Mouse (Mus musculus): ENCODE results near the gene Naa35. TPM values are rescaled to one million over a fixed set of nuclear protein-coding genes. Genes with fewer than 3 reads are reported as not detected.
A peak's percentile ranks its signal among the peaks of the same experiment; 100 is the strongest.
"Not testable (repeated sequence)": the region's sequence is repeated elsewhere in the genome, so short reads cannot be mapped to it uniquely, and the experiment has no call there.

Naa35 gene
- polyA plus RNA-seq, 1 experiment = 0.51 TPM

GRCm38 (mm10) chr13:59564923-59565322, 20.1 kb upstream of the Naa35 start:
- Histone ChIP-seq H3K27me3 (ENCODE audit: control insufficient read depth) (peaks cover 11% of the 10 kb centered on the region), H3K4me1 (ENCODE audit: control insufficient read depth) (peaks cover 6% of the 10 kb centered on the region), H3K36me3 (ENCODE audit: control insufficient read depth) (no peaks in the 10 kb centered on the region), H3K4me3 (replicated peaks) (no peak overlapping the region), H3K9me3 (ENCODE audit: control insufficient read depth, low read length) (no peaks in the 10 kb centered on the region)
- TF ChIP-seq GATA1 (IDR thresholded peaks at IDR 0.05; ENCODE audit: low read length) (no peak), TAL1 (IDR thresholded peaks at IDR 0.05; ENCODE audit: low read length) (no peak)

GRCm38 (mm10) chr13:59565945-59566520, 19.0 kb upstream of the Naa35 start:
- H3K27me3 ChIP-seq (ENCODE audit: control insufficient read depth) = peaks cover 11% of the 10 kb centered on the region
- H3K9me3 ChIP-seq (ENCODE audit: control insufficient read depth, low read length) = no peaks in the 10 kb centered on the region
- peaks cover 5% of the 10 kb centered on the region for H3K4me1 ChIP-seq (ENCODE audit: control insufficient read depth)
- TF ChIP-seq TAL1 (IDR thresholded peaks at IDR 0.05; ENCODE audit: low read length) (no peak), GATA1 (IDR thresholded peaks at IDR 0.05; ENCODE audit: low read length) (no peak)
- H3K4me3 ChIP-seq (replicated peaks) = no peak overlapping the region
- H3K36me3 ChIP-seq (ENCODE audit: control insufficient read depth) = no peaks in the 10 kb centered on the region

GRCm38 (mm10) chr13:59571107-59571506, 14.0 kb upstream of the Naa35 start:
- TF ChIP-seq TAL1 (IDR thresholded peaks at IDR 0.05; ENCODE audit: low read length) = no peak
- TF ChIP-seq GATA1 (IDR thresholded peaks at IDR 0.05; ENCODE audit: low read length) = no peak
- peaks cover 3% of the 10 kb centered on the region for H3K27me3 ChIP-seq (ENCODE audit: control insufficient read depth)
- no peaks in the 10 kb centered on the region for H3K9me3 ChIP-seq (ENCODE audit: control insufficient read depth, low read length)

DNA sequence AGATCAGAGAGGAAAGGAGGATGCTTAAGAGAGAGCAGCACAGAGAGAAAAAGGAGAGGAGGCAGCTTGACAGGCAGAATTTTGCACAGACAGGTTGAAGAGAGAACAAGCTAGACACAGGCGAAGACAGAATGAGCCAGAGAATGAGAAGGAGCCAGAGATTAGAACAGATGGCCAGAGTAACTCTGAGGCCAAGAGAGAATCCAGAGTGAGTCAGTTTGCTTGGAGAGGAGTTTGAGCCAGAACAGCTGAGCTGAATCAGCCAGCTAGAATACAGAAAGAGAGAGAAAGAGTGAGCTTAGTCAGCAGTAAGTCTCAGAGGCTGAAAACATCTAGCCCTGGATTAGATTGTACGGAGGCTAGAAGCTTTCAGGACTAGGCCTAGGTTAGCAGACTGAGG, 12.5 kb upstream of the Naa35 start:
- Histone ChIP-seq H3K4me1 (ENCODE audit: control insufficient read depth) (peaks cover 2% of the 10 kb centered on the region), H3K27me3 (ENCODE audit: control insufficient read depth) (no peaks in the 10 kb centered on the region; the same call in 1 of the 2 replicates)

More at GRCm38 (mm10) chr13:59571107-59571506, 14.0 kb upstream of the Naa35 start:
- H3K4me3 ChIP-seq (replicated peaks) = no peak overlapping the region
- peaks cover 2% of the 10 kb centered on the region for H3K4me1 ChIP-seq (ENCODE audit: control insufficient read depth)
- H3K36me3 ChIP-seq (ENCODE audit: control insufficient read depth) = no peaks in the 10 kb centered on the region

DNA sequence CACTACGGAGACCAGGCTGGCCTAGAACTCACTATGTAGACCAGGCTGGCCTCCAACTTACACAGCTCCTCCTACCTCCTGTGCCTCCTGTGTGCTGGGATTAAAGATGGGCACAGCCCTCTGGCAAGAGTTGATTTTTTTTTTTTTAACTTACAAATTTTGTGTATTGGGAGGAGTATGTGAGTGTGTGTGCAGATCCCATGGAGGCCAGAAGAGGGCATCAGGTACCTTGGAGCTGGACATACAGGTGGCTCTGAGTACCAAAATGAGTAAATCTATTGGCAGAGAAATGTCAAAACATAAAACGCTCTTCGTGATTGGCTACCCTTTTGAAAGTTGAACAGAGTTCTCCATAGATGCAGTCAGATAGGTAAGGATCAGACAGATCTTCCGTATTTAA, 4.1 kb upstream of the Naa35 start:
- H3K9me3 ChIP-seq (ENCODE audit: control insufficient read depth, low read length) = no peaks in the 10 kb centered on the region

More for the DNA sequence above, 12.5 kb upstream of the Naa35 start:
- no peak overlapping the region for H3K4me3 ChIP-seq (replicated peaks)
- no peaks in the 10 kb centered on the region for H3K36me3 ChIP-seq (ENCODE audit: control insufficient read depth)
- no peaks in the 10 kb centered on the region for H3K9me3 ChIP-seq (ENCODE audit: control insufficient read depth, low read length)
- TF ChIP-seq TAL1 (IDR thresholded peaks at IDR 0.05; ENCODE audit: low read length) = no peak
- TF ChIP-seq GATA1 (IDR thresholded peaks at IDR 0.05; ENCODE audit: low read length) = no peak

DNA sequence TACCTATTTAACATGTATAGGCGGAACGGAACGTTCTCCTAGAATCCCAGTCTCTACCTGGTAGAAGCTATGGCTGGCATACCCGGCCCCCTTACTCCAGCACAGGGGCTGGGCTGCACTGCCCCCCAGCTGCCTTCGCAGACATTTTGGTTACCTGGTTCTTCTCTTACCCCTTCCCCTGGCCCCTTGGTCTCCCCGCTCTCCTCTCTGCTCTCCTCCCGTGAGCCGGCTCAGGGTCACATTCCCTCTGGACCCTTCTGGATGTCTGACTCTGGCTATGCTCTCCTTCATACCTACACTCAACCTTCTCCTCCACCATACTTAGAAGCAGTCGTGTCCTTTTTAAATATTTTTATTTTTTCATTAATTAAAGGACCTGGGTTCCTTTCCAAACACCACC, 578 bp upstream of the Naa35 start:
- Histone ChIP-seq H3K27me3 (ENCODE audit: control insufficient read depth) (no peaks in the 10 kb centered on the region), H3K4me1 (ENCODE audit: control insufficient read depth) (peaks cover 42% of the 10 kb centered on the region), H3K9me3 (ENCODE audit: control insufficient read depth, low read length) (no peaks in the 10 kb centered on the region), H3K36me3 (ENCODE audit: control insufficient read depth) (peaks cover 22% of the 10 kb centered on the region), H3K4me3 (replicated peaks) (peak overlapping the region; percentile 93)
- no peak for TF ChIP-seq GATA1 (IDR thresholded peaks at IDR 0.05; ENCODE audit: low read length)
- TF ChIP-seq TAL1 (IDR thresholded peaks at IDR 0.05; ENCODE audit: low read length) = no peak

More for the DNA sequence above, 4.1 kb upstream of the Naa35 start:
- Histone ChIP-seq H3K27me3 (ENCODE audit: control insufficient read depth) (no peaks in the 10 kb centered on the region), H3K4me1 (ENCODE audit: control insufficient read depth) (peaks cover 14% of the 10 kb centered on the region), H3K4me3 (replicated peaks) (no peak overlapping the region), H3K36me3 (ENCODE audit: control insufficient read depth) (no peaks in the 10 kb centered on the region)
- TF ChIP-seq TAL1 (IDR thresholded peaks at IDR 0.05; ENCODE audit: low read length) = no peak
- TF ChIP-seq GATA1 (IDR thresholded peaks at IDR 0.05; ENCODE audit: low read length) = no peak

- no peak for TF ChIP-seq TAL1 (IDR thresholded peaks at IDR 0.05; ENCODE audit: low read length)
- no peak for TF ChIP-seq GATA1 (IDR thresholded peaks at IDR 0.05; ENCODE audit: low read length)
- H3K4me3 ChIP-seq (replicated peaks) = peak overlapping the region; percentile 93
- H3K4me1 ChIP-seq (ENCODE audit: control insufficient read depth) = peaks cover 42% of the 10 kb centered on the region
- H3K36me3 ChIP-seq (ENCODE audit: control insufficient read depth) = peaks cover 33% of the 10 kb centered on the region
- H3K27me3 ChIP-seq (ENCODE audit: control insufficient read depth) = no peaks in the 10 kb centered on the region
- H3K9me3 ChIP-seq (ENCODE audit: control insufficient read depth, low read length) = no peaks in the 10 kb centered on the region
Observed at GRCm38 (mm10) chr13:59585648-59586005, 568 bp downstream of the Naa35 start.

DNA sequence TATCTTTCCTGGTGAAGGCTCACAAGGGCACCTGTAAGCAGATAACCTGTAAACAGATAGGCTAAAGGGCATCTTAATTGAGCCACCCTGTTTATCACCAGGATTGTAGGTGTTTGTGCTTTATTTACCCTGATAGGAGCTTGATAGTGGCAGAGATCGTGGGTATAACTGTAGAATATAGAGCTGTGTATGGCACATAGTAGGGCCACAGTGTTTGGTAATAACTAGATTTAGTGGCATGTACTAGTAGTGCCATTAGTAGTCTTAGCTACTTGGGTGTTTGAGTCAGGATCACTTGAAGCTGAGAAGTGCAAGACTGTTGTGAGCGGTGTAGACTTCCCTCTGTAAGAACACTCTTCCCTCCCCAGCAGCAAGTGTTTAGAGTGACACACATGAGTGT, 2.1 kb downstream of the Naa35 start:
- TF ChIP-seq GATA1 (IDR thresholded peaks at IDR 0.05; ENCODE audit: low read length) = no peak
- TF ChIP-seq TAL1 (IDR thresholded peaks at IDR 0.05; ENCODE audit: low read length) = no peak
- peaks cover 52% of the 10 kb centered on the region for H3K4me1 ChIP-seq (ENCODE audit: control insufficient read depth)

DNA sequence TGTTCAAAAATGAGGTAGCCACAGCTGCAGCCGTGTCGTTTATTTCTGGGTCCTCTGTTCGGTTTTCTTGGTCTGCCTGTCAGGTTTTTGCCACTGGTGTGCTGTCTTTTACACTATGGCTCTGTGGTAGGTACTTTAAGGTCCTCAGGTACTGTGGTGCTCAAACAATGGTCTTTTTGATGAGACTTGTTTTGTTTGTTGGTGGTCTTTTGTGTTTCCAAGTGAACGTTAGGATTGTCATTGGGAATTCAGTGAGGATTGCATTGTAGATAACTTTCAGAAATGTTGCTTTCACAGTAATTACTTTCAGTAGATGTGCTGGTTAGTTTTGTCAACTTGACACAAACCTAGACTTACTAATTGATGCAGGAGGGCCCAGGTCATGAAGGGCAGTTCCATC, 4.6 kb downstream of the Naa35 start:
- peaks cover 61% of the 10 kb centered on the region for H3K36me3 ChIP-seq (ENCODE audit: control insufficient read depth)
- no peaks in the 10 kb centered on the region for H3K9me3 ChIP-seq (ENCODE audit: control insufficient read depth, low read length)
- H3K4me1 ChIP-seq (ENCODE audit: control insufficient read depth) = peaks cover 55% of the 10 kb centered on the region
- TF ChIP-seq TAL1 (IDR thresholded peaks at IDR 0.05; ENCODE audit: low read length) = no peak
- no peaks in the 10 kb centered on the region for H3K27me3 ChIP-seq (ENCODE audit: control insufficient read depth)
- no peak overlapping the region for H3K4me3 ChIP-seq (replicated peaks)

More for the DNA sequence above, 2.1 kb downstream of the Naa35 start:
- Histone ChIP-seq H3K9me3 (ENCODE audit: control insufficient read depth, low read length) (no peaks in the 10 kb centered on the region), H3K36me3 (ENCODE audit: control insufficient read depth) (peaks cover 48% of the 10 kb centered on the region), H3K4me3 (replicated peaks) (no peak overlapping the region), H3K27me3 (ENCODE audit: control insufficient read depth) (no peaks in the 10 kb centered on the region)

GRCm38 (mm10) chr13:59590691-59591090, 5.6 kb downstream of the Naa35 start:
- Histone ChIP-seq H3K36me3 (ENCODE audit: control insufficient read depth) (peaks cover 64% of the 10 kb centered on the region), H3K4me1 (ENCODE audit: control insufficient read depth) (peaks cover 53% of the 10 kb centered on the region), H3K4me3 (replicated peaks) (no peak overlapping the region), H3K27me3 (ENCODE audit: control insufficient read depth) (no peaks in the 10 kb centered on the region), H3K9me3 (ENCODE audit: control insufficient read depth, low read length) (no peaks in the 10 kb centered on the region)
- TF ChIP-seq TAL1 (IDR thresholded peaks at IDR 0.05; ENCODE audit: low read length) (no peak), GATA1 (IDR thresholded peaks at IDR 0.05; ENCODE audit: low read length) (no peak)

DNA sequence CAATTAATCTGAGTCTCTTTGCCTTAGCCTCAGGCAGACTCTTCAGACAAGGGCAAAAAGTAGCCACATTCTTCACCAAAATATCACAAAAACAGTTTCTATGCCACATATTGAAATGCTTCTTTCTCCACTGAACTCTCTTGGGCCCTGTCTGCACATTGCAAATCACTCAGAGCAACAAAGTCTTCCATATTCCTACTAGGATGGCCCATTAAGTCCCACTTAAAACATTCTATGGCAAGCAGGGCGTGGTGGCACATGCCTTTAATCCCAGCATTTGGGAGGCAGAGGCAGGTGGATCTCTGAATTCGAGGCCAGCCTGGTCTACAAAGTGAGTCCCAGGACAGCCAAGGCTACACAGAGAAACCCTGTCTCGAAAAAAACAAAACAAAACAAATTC, 7.0 kb downstream of the Naa35 start:
- H3K36me3 ChIP-seq (ENCODE audit: control insufficient read depth) = peaks cover 67% of the 10 kb centered on the region
- not testable (repeated sequence) for H3K4me3 ChIP-seq (replicated peaks)

More for the DNA sequence above, 7.0 kb downstream of the Naa35 start:
- peaks cover 40% of the 10 kb centered on the region for H3K4me1 ChIP-seq (ENCODE audit: control insufficient read depth)
- H3K9me3 ChIP-seq (ENCODE audit: control insufficient read depth, low read length); H3K27me3 ChIP-seq (ENCODE audit: control insufficient read depth): not testable (repeated sequence)
